Mouse (Mus musculus) hindbrain, embryonic 15.5 days (tissue): Measurements from ENCODE around the gene Lypd6b. TPM values are rescaled to one million over a fixed set of nuclear protein-coding genes. Genes with fewer than 3 reads are reported as not detected.
A peak's percentile ranks its signal among the peaks of the same experiment; 100 is the strongest.

Experiments
- ATAC-seq: fragments of 200-750 bp; cut with Nextera tagmentation; 2 replicates; pipeline ENCODE4 v1.8.0; 2017; ENCODE audit warnings: low read depth, moderate number of reproducible peaks, moderate TSS enrichment; ENCODE audit not compliant: low FRiP score
- H3K27ac ChIP-seq: fragments of 300-500 bp; sonication (generic); replicated peaks from 2 replicates; pipeline ENCODE4 v1.5.1; 2015; ENCODE audit warnings: mild to moderate bottlenecking, inconsistent platforms
- H3K27me3 ChIP-seq: fragments of 300-500 bp; sonication (generic); 2 replicates; pipeline ENCODE4 v1.6.1; 2015; ENCODE audit warnings: control low read depth, inconsistent platforms
- H3K36me3 ChIP-seq: fragments of 300-500 bp; sonication (generic); 2 replicates; pipeline ENCODE4 v1.6.1; 2015; ENCODE audit warnings: control low read depth, inconsistent platforms
- H3K4me1 ChIP-seq: fragments of 300-500 bp; sonication (generic); replicated peaks from 2 replicates; pipeline ENCODE4 v1.6.1; 2015; ENCODE audit warnings: control low read depth, inconsistent platforms
- H3K4me2 ChIP-seq: fragments of 300-500 bp; sonication (generic); 2 replicates; pipeline ENCODE4 v1.6.1; 2015; ENCODE audit warnings: moderate library complexity, mild to moderate bottlenecking, inconsistent platforms
- H3K4me3 ChIP-seq: fragments of 300-500 bp; sonication (generic); 2 replicates; pipeline ENCODE4 v1.5.1; 2015; ENCODE audit warnings: mild to moderate bottlenecking, inconsistent platforms
- H3K9ac ChIP-seq: fragments of 300-500 bp; sonication (generic); 2 replicates; pipeline ENCODE4 v1.6.1; 2015; ENCODE audit warnings: inconsistent platforms
- H3K9me3 ChIP-seq: fragments of 300-500 bp; sonication (generic); 2 replicates; pipeline ENCODE4 v1.6.1; 2016; ENCODE audit warnings: control low read depth, inconsistent platforms
- WGBS: fragments of 180-500 bp; shearing (Covaris S2); methylation state at CpG from one replicate; pipeline ENCODE4 v1.1.7; 2015; 5-methylcytosine and 5-hydroxymethylcytosine counted together
- polyA plus RNA-seq: library from polyadenylated mRNA; unstranded; fragments of >200 nt; fragmentation: Nextera tagmentation; extraction: Ambion mirVana; gene quantifications from 2 replicates; pipeline ENCODE4 v1.2.1, GENCODE M21; 2015

The Lypd6b gene
- polyA plus RNA-seq, 1 experiment from 2014 or later, result 12.8 TPM

- H3K9ac ChIP-seq, result no peak overlapping the region
- H3K4me1 ChIP-seq, result no peaks in the 10 kb centered on the region
- peaks cover 23% of the 10 kb centered on the region for H3K36me3 ChIP-seq
- no peak for ATAC-seq
- no peaks in the 10 kb centered on the region for H3K27me3 ChIP-seq
- H3K4me3 ChIP-seq, result no peak overlapping the region
- H3K4me2 ChIP-seq, result no peak overlapping the region
- no peaks in the 10 kb centered on the region for H3K9me3 ChIP-seq
- H3K27ac ChIP-seq, result no peak overlapping the region
These were observed 13.3 kb upstream of the Lypd6b start for GRCm38 (mm10) chr2:49774180-49774579.

GRCm38 (mm10) chr2:49775187-49775586, 12.3 kb upstream of the Lypd6b start:
- Histone ChIP-seq H3K36me3 (peaks cover 17% of the 10 kb centered on the region), H3K9me3 (no peaks in the 10 kb centered on the region)
- no peak for ATAC-seq

GRCm38 (mm10) chr2:49775735-49776134, 11.8 kb upstream of the Lypd6b start:
- Histone ChIP-seq H3K9me3 (no peaks in the 10 kb centered on the region), H3K27ac (no peak overlapping the region), H3K4me2 (no peak overlapping the region), H3K4me3 (no peak overlapping the region), H3K27me3 (no peaks in the 10 kb centered on the region), H3K4me1 (no peaks in the 10 kb centered on the region), H3K36me3 (peaks cover 17% of the 10 kb centered on the region), H3K9ac (no peak overlapping the region)
- no peak for ATAC-seq

More at GRCm38 (mm10) chr2:49775187-49775586, 12.3 kb upstream of the Lypd6b start:
- no peaks in the 10 kb centered on the region for H3K4me1 ChIP-seq
- H3K27ac ChIP-seq, result no peak overlapping the region
- H3K4me2 ChIP-seq, result no peak overlapping the region
- 95% methylated on average over 4 of the region's 4 CpGs for WGBS
- no peak overlapping the region for H3K4me3 ChIP-seq
- no peak overlapping the region for H3K9ac ChIP-seq
- no peaks in the 10 kb centered on the region for H3K27me3 ChIP-seq

GRCm38 (mm10) chr2:49776407-49776806, 11.1 kb upstream of the Lypd6b start:
- 84% methylated on average over 4 of the region's 4 CpGs for WGBS
- Histone ChIP-seq H3K4me2 (no peak overlapping the region), H3K9ac (no peak overlapping the region), H3K4me3 (no peak overlapping the region), H3K27me3 (no peaks in the 10 kb centered on the region), H3K4me1 (no peaks in the 10 kb centered on the region), H3K9me3 (no peaks in the 10 kb centered on the region), H3K36me3 (peaks cover 13% of the 10 kb centered on the region), H3K27ac (no peak overlapping the region)
- no peak for ATAC-seq

GRCm38 (mm10) chr2:49788051-49788418, 547 bp downstream of the Lypd6b start:
- Histone ChIP-seq H3K4me1 (peaks cover 12% of the 10 kb centered on the region), H3K4me3 (peak overlapping the region; percentile 55), H3K27me3 (peaks cover 28% of the 10 kb centered on the region), H3K27ac (no peak overlapping the region), H3K4me2 (peak overlapping the region; percentile 100), H3K36me3 (no peaks in the 10 kb centered on the region), H3K9me3 (no peaks in the 10 kb centered on the region), H3K9ac (peak overlapping the region; percentile 65)
- under 1% methylated on average over 14 of the region's 14 CpGs for WGBS
- ATAC-seq, result peak; percentile 49; the same call in 1 of the 2 replicates

GRCm38 (mm10) chr2:49788643-49789042, 1.2 kb downstream of the Lypd6b start:
- Histone ChIP-seq H3K27me3 (peaks cover 28% of the 10 kb centered on the region), H3K4me1 (peaks cover 12% of the 10 kb centered on the region), H3K9me3 (no peaks in the 10 kb centered on the region), H3K27ac (no peak overlapping the region), H3K9ac (no peak overlapping the region), H3K4me2 (peak overlapping the region; percentile 100), H3K36me3 (no peaks in the 10 kb centered on the region), H3K4me3 (no peak overlapping the region)
- ATAC-seq, result peak; percentile 25; the same call in 1 of the 2 replicates
- 20% methylated on average over 3 of the region's 3 CpGs for WGBS

GRCm38 (mm10) chr2:49789078-49789477, 1.6 kb downstream of the Lypd6b start:
- 75% methylated on average over 6 of the region's 6 CpGs for WGBS
- Histone ChIP-seq H3K4me1 (peaks cover 12% of the 10 kb centered on the region), H3K9ac (no peak overlapping the region), H3K9me3 (no peaks in the 10 kb centered on the region), H3K4me2 (0 out of 2 replicates have a peak overlapping the region, but pooled peaks have one; percentile 100), H3K27ac (no peak overlapping the region), H3K4me3 (no peak overlapping the region), H3K36me3 (no peaks in the 10 kb centered on the region), H3K27me3 (peaks cover 28% of the 10 kb centered on the region)
- ATAC-seq, result no peak

- no peaks in the 10 kb centered on the region for H3K9me3 ChIP-seq
- no peak overlapping the region for H3K4me3 ChIP-seq
- H3K4me2 ChIP-seq, result no peak overlapping the region
- ATAC-seq, result no peak
- peaks cover 12% of the 10 kb centered on the region for H3K4me1 ChIP-seq
- no peak overlapping the region for H3K9ac ChIP-seq
- H3K27ac ChIP-seq, result no peak overlapping the region
- WGBS, result 80% methylated on average over 5 of the region's 5 CpGs
- H3K36me3 ChIP-seq, result no peaks in the 10 kb centered on the region
- H3K27me3 ChIP-seq, result peaks cover 28% of the 10 kb centered on the region
These were observed 2.0 kb downstream of the Lypd6b start for GRCm38 (mm10) chr2:49789504-49789903.

GRCm38 (mm10) chr2:49797444-49798143, 10.1 kb downstream of the Lypd6b start:
- Histone ChIP-seq H3K27ac (no peak overlapping the region), H3K4me3 (no peak overlapping the region), H3K9me3 (no peaks in the 10 kb centered on the region), H3K9ac (no peak overlapping the region), H3K4me1 (no peaks in the 10 kb centered on the region), H3K4me2 (no peak overlapping the region), H3K27me3 (no peaks in the 10 kb centered on the region), H3K36me3 (no peaks in the 10 kb centered on the region)
- 60% methylated on average over 14 of the region's 14 CpGs for WGBS
- no peak for ATAC-seq

- Histone ChIP-seq H3K4me2 (no peak overlapping the region), H3K9me3 (no peaks in the 10 kb centered on the region), H3K9ac (no peak overlapping the region)
These were observed 17.0 kb downstream of the Lypd6b start for GRCm38 (mm10) chr2:49804448-49804847.

GRCm38 (mm10) chr2:49805736-49806371, 18.4 kb downstream of the Lypd6b start:
- no peak overlapping the region for H3K4me2 ChIP-seq
- no peaks in the 10 kb centered on the region for H3K36me3 ChIP-seq
- no peak overlapping the region for H3K9ac ChIP-seq
- H3K4me1 ChIP-seq, result no peaks in the 10 kb centered on the region
- 56% methylated on average over 11 of the region's 11 CpGs for WGBS
- H3K27ac ChIP-seq, result no peak overlapping the region
- H3K4me3 ChIP-seq, result no peak overlapping the region
- no peaks in the 10 kb centered on the region for H3K27me3 ChIP-seq
- ATAC-seq, result no peak
- no peaks in the 10 kb centered on the region for H3K9me3 ChIP-seq

More at GRCm38 (mm10) chr2:49804448-49804847, 17.0 kb downstream of the Lypd6b start:
- ATAC-seq, result no peak; the same call in 1 of the 2 replicates
- WGBS, result 81% methylated on average over 8 of the region's 8 CpGs
- no peaks in the 10 kb centered on the region for H3K27me3 ChIP-seq
- H3K4me3 ChIP-seq, result no peak overlapping the region
- H3K4me1 ChIP-seq, result no peaks in the 10 kb centered on the region
- H3K27ac ChIP-seq, result no peak overlapping the region
- no peaks in the 10 kb centered on the region for H3K36me3 ChIP-seq

- Histone ChIP-seq H3K9me3 (no peaks in the 10 kb centered on the region), H3K36me3 (no peaks in the 10 kb centered on the region), H3K27ac (no peak overlapping the region), H3K4me1 (peaks cover 6% of the 10 kb centered on the region), H3K9ac (no peak overlapping the region), H3K4me2 (no peak overlapping the region), H3K27me3 (no peaks in the 10 kb centered on the region), H3K4me3 (no peak overlapping the region)
- 93% methylated on average over 6 of the region's 6 CpGs for WGBS
- no peak for ATAC-seq
These were observed 22.0 kb downstream of the Lypd6b start for GRCm38 (mm10) chr2:49809496-49809895.
